Mouse (Mus musculus): ENCODE results near the gene Fkrp.
A peak's percentile ranks its signal among the peaks of the same experiment; 100 is the strongest.

GRCm38 (mm10) chr7:16812505-16812904 lies 4.0 kb downstream of the Fkrp start:
- no peak for TF ChIP-seq EP300 (IDR thresholded peaks at IDR 0.05; ENCODE audit: low read depth)
- TF ChIP-seq CTCF (IDR thresholded peaks at IDR 0.05; ENCODE audit: low read depth) = peak; percentile 54

Measured in liver, postnatal 0 days (tissue).